Comparison of ENCODE assay signal across 8 mouse cellular contexts in the genomic region with DNA sequence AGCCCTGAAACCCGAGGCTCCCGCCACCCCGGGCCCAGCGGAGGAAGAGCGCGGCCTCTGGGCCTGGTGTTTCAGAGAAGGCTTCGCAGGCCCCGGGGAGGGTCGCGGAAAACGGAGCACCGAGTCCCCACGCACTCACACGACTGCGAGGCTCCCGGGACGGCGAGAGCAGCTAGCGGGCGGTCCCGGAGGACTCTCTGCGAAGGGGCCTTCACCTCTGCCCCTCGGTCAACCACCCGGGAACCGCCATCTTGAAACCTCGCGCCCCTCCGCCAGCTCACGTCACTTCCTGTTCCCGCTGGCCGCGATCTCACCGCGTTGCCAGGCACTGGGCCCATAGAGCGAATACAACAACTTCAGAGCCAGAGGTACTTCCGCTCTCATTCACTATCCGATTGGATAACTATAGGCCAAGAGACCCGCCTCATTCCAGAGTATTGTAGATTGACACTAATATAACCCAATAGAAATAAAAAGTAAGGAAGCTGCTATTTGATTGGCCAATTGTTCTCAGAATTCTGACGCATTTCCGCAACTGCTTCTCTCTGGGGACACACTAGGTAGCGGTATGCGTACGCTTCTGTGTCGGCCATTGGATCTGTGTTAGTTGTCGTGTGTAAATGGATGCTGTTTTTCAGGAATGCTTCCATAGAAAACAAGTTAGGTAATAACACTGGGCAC. TPM values are rescaled to one million over a fixed set of nuclear protein-coding genes. Genes with fewer than 3 reads are reported as not detected.
DNase-seq lines count a peak whose midpoint lies in the region; ATAC-seq lines count a peak whose summit lies in the region.

TSS of gene Wbp11 (minus strand) at position 353 of the 681 bp plus-strand sequence.

- H3K27me3 ChIP-seq in heart, embryonic 10.5 days (ENCODE audit: insufficient read depth, poor library complexity, severe bottlenecking) = no peaks in the 10 kb centered on the region; the same call in 1 of the 2 replicates
- H3K27me3 ChIP-seq in kidney, embryonic 15.5 days = no peaks in the 10 kb centered on the region

- H3K4me2 ChIP-seq in kidney, embryonic 15.5 days = peak within 1 kb of the TSS; percentile 72

- under 1% methylated on average over 45 of the region's 45 CpGs for WGBS in heart, embryonic 10.5 days
- WGBS in kidney, embryonic 15.5 days = under 1% methylated on average over 45 of the region's 45 CpGs

- peak within 1 kb of the TSS; percentile 99 for H3K27ac ChIP-seq in heart, embryonic 10.5 days
- H3K27ac ChIP-seq in kidney, embryonic 15.5 days = peak within 1 kb of the TSS; percentile 87

- peak within 1 kb of the TSS; percentile 100 for H3K4me3 ChIP-seq in heart, embryonic 10.5 days
- peak within 1 kb of the TSS; percentile 99 for H3K4me3 ChIP-seq in kidney, embryonic 15.5 days (replicated peaks)

- H3K4me1 ChIP-seq in heart, embryonic 10.5 days = peaks cover 7% of the 10 kb centered on the region; the same call in 1 of the 2 replicates
- H3K4me1 ChIP-seq in kidney, embryonic 15.5 days = peaks cover 10% of the 10 kb centered on the region

- peak within 1 kb of the TSS; percentile 99 for H3K9ac ChIP-seq in kidney, embryonic 15.5 days

- H3K9me3 ChIP-seq in heart, embryonic 10.5 days = no peaks in the 10 kb centered on the region
- H3K9me3 ChIP-seq in kidney, embryonic 15.5 days (replicated peaks) = no peaks in the 10 kb centered on the region

- peak; percentile 98 for ATAC-seq in erythroblast, adult 5-6 weeks (replicated peaks; ENCODE audit: low FRiP score, poor library complexity, severe bottlenecking)
- peak; percentile 100 for ATAC-seq in kidney, embryonic 15.5 days (replicated peaks; ENCODE audit: low FRiP score)
- peak; percentile 97 for ATAC-seq in monocyte, adult 5-6 weeks (replicated peaks; ENCODE audit: insufficient number of reproducible peaks, low FRiP score, low TSS enrichment, poor library complexity, severe bottlenecking)

- peaks cover 23% of the 10 kb centered on the region for H3K36me3 ChIP-seq in heart, embryonic 10.5 days
- peaks cover 23% of the 10 kb centered on the region for H3K36me3 ChIP-seq in kidney, embryonic 15.5 days

- peak; percentile 95 to 96 for DNase-seq in B cell, adult 2 months
- DNase-seq in brain, adult 2 months (ENCODE audit: low read depth, low spot score) = peak; percentile 99
- peak; percentile 99 for DNase-seq in heart, embryonic 10.5 days (ENCODE audit: low spot score)
- peak; percentile 94 for DNase-seq in liver
- peak; percentile 92 to 95 for DNase-seq in spleen, postnatal 4 days (ENCODE audit: low spot score in 2 of 2)

RNA-seq across cellular contexts. Expression of gene Wbp11, which starts in this region (rescaled TPM):
- 34.2 and 38.2 TPM in 2 replicates for total RNA-seq in erythroblast, adult 5-6 weeks (2015; ENCODE audit: low replicate concordance)
- total RNA-seq in erythroblast, adult 5-6 weeks (2017; ENCODE audit: low replicate concordance) = 25.8 and 55.0 TPM in 2 replicates
- polyA plus RNA-seq in heart, embryonic 10.5 days (2016; fragmentation: Nextera tagmentation; extraction: Ambion mirVana) = 111 and 120 TPM in 2 replicates
- polyA plus RNA-seq in kidney, embryonic 15.5 days (2015; fragmentation: Nextera tagmentation; extraction: Ambion mirVana) = 112 and 120 TPM in 2 replicates
- 46.3 to 120 TPM (median 81.0 TPM) in 3 replicates for total RNA-seq in monocyte, adult 5-6 weeks (2017)

Comparison
In these comparisons a context has a peak if more than half of its experiments do, and no peak if none do; other contexts are left out.
1. Peak in every context shown above with its lines: DNase-seq, ATAC-seq, H3K4me3 ChIP-seq and H3K27ac ChIP-seq.